Mouse (Mus musculus): Measurements from ENCODE around the gene Edem1. TPM values are rescaled to one million over a fixed set of nuclear protein-coding genes. Genes with fewer than 3 reads are reported as not detected.

Edem1 gene
- polyA plus RNA-seq (2014; fragmentation: Nextera tagmentation; extraction: Ambion mirVana): 25.0 and 30.6 TPM in 2 replicates

DNA sequence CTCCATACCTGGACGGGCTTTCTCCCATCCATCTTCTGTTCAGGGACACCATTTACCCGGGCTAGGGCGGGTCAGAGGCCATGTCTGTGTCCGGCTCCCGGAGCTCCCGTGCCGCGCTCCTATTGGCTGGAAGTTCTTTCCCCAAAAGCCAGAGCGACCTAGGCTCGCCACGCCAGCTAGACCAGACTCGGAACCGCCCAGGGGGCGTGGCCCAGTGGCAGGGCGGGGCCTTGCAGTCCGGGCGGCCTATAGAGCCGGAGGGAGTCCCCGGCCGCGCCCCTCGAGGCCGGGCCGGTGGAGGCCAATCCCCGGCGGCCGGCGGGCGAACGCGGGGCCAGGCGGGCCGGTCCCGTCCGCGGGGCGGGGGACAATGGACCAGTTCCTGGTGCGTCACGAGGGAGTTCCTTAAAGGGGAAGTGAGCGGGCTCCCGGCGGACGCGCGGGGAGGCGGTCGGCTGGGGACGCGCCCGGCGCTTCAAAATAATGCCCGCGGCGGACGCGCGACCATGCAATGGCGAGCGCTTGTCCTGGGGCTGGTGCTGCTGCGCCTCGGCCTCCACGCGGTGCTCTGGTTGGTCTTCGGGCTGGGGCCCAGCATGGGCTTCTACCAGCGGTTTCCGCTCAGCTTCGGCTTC, at the start of gene Edem1:
Edem1 (plus strand) TSS at position 408 of the 635 bp plus-strand sequence.
- peak; percentile 98 for DNase-seq (ENCODE audit: low spot score)
- WGBS: under 1% methylated on average over 63 of the region's 67 CpGs
- H3K36me3 ChIP-seq (ENCODE audit: control insufficient read depth, insufficient read depth, low read length): no peaks in the 10 kb centered on the region; the same call in 1 of the 2 replicates

DNA sequence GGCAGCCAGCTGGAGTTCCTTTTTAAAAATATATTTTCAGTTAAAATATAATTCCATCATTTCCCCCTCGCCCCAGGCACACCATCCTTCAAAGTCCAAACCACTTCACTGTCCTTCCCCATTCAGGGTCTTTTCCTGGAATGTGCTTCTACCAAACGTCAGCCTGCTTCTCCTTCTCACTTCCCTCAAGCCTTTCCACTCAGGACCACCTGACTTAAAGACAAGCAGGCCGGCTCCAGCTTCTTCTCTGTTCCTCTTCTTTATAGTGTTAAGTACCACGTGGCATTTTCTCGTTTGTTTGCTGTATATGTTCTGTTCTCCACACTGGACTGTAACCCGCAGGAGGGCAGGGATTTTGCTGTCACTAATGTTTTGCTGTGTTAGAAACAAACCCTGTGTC, 46.6 kb upstream of the Edem1 start:
- no peak for DNase-seq (ENCODE audit: low spot score)
- 53% methylated on average over 6 of the region's 6 CpGs for WGBS
- ATAC-seq (replicated peaks; ENCODE audit: low FRiP score): no peak
- H3K4me2 ChIP-seq: no peak overlapping the region
- peaks cover 20% of the 10 kb centered on the region for H3K4me1 ChIP-seq (replicated peaks; ENCODE audit: control insufficient read depth, insufficient read depth, low read length)
- H3K4me3 ChIP-seq (ENCODE audit: low read depth, low read length): no peak overlapping the region
- H3K36me3 ChIP-seq (ENCODE audit: control insufficient read depth, insufficient read depth, low read length): peaks cover 2% of the 10 kb centered on the region; the same call in 1 of the 2 replicates
- H3K9me3 ChIP-seq (ENCODE audit: control insufficient read depth, low read length): no peaks in the 10 kb centered on the region
- no peaks in the 10 kb centered on the region for H3K27me3 ChIP-seq (replicated peaks; ENCODE audit: control insufficient read depth, insufficient read depth, low read length)
- H3K27ac ChIP-seq (ENCODE audit: low read depth, low read length): no peak overlapping the region
- H3K9ac ChIP-seq (ENCODE audit: low read depth, low read length): no peak overlapping the region

More for the DNA sequence above, at the start of gene Edem1:
- Histone ChIP-seq H3K9me3 (ENCODE audit: control insufficient read depth, low read length) (no peaks in the 10 kb centered on the region), H3K4me1 (replicated peaks; ENCODE audit: control insufficient read depth, insufficient read depth, low read length) (peaks cover 22% of the 10 kb centered on the region), H3K27ac (ENCODE audit: low read depth, low read length) (peak within 1 kb of the TSS; percentile 66), H3K9ac (ENCODE audit: low read depth, low read length) (peak within 1 kb of the TSS; percentile 93), H3K4me2 (peak within 1 kb of the TSS; percentile 97), H3K4me3 (ENCODE audit: low read depth, low read length) (peak within 1 kb of the TSS; percentile 94), H3K27me3 (replicated peaks; ENCODE audit: control insufficient read depth, insufficient read depth, low read length) (no peaks in the 10 kb centered on the region)
- ATAC-seq (replicated peaks; ENCODE audit: low FRiP score): peak; percentile 98

DNA sequence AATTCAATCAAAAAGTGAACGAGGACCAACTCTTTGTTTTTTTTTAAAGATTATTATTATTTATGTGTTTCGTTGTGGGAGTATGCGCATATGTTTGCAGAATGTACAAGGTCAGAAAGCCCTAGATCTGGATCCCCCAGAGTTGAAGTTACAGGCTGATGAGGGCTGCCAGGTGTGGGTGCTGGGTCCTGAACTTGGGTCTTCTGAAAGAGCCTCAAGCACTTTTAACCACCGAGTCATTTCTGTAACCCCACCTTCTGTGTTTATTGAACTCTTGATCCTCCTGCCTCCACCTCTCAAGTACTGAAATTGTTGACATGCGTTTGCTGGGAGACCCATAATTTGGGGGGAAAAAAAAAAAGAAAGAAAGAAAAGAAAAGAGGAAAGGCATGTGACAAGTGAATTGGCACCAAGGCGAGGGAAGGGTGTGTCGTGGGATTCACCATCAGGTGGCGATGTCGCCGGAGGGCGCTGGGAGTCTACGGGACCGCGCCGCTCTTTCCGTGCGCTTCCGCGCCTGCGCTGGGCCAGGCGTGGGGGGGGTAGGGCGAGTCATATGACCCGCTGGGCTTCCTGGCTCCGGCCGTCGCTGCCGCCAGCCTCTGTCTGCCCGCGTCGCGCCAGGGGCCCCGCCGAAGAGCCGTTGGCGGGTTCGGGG, 45.8 kb upstream of the Edem1 start, which contains the start of gene Arl8b:
Arl8b (plus strand) TSS at position 574 of the 658 bp plus-strand sequence.
- ATAC-seq (replicated peaks; ENCODE audit: low FRiP score) (peak; percentile 91), DNase-seq (ENCODE audit: low spot score) (peak; percentile 89)
- Histone ChIP-seq H3K4me1 (replicated peaks; ENCODE audit: control insufficient read depth, insufficient read depth, low read length) (peaks cover 18% of the 10 kb centered on the region), H3K27ac (ENCODE audit: low read depth, low read length) (peak within 1 kb of the TSS; percentile 63), H3K27me3 (replicated peaks; ENCODE audit: control insufficient read depth, insufficient read depth, low read length) (no peaks in the 10 kb centered on the region), H3K4me2 (peak within 1 kb of the TSS; percentile 86), H3K9ac (ENCODE audit: low read depth, low read length) (peak within 1 kb of the TSS; percentile 97), H3K4me3 (ENCODE audit: low read depth, low read length) (peak within 1 kb of the TSS; percentile 99), H3K36me3 (ENCODE audit: control insufficient read depth, insufficient read depth, low read length) (peaks cover 2% of the 10 kb centered on the region; the same call in 1 of the 2 replicates), H3K9me3 (ENCODE audit: control insufficient read depth, low read length) (no peaks in the 10 kb centered on the region)
- WGBS: 11% methylated on average over 32 of the region's 36 CpGs

DNA sequence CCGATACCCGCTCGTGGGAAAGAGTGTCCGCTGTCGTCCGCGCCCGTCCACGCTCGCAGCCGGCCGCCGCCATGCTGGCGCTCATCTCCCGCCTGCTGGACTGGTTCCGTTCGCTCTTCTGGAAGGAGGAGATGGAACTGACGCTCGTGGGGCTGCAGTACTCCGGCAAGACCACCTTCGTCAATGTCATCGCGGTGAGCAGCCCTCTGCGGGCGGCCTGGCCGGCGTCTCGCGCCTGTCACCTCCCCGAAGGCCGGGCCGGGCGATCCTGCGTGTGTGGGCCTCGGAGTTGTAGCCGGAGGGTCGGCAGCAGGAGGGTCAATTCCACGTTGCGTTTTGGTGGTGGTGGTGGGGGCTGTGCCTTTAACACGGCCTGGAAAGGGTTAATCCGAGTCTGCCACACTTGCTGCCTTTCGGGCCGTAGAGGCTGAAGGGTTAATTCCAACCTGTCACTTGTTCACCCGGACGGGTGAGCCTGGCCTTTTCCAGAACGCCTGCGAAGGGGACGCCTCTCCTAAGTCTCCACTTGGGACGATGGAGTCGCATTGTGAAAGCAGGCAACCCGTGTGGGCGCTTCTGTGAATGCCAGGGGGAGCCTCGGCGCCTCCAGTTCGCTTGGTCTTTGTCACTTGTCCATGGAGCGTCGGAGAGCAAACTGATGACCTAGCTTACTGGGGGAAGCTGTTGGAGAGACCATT, 45.1 kb upstream of the Edem1 start:
- ATAC-seq (replicated peaks; ENCODE audit: low FRiP score) (peak; percentile 51), DNase-seq (ENCODE audit: low spot score) (peak; percentile 61)
- peak overlapping the region; percentile 97 for H3K9ac ChIP-seq (ENCODE audit: low read depth, low read length)
- H3K27ac ChIP-seq (ENCODE audit: low read depth, low read length): peak overlapping the region; percentile 63
- H3K4me3 ChIP-seq (ENCODE audit: low read depth, low read length): peak overlapping the region; percentile 99
- H3K4me1 ChIP-seq (replicated peaks; ENCODE audit: control insufficient read depth, insufficient read depth, low read length): peaks cover 17% of the 10 kb centered on the region
- no peaks in the 10 kb centered on the region for H3K27me3 ChIP-seq (replicated peaks; ENCODE audit: control insufficient read depth, insufficient read depth, low read length)
- H3K4me2 ChIP-seq: peak overlapping the region; percentile 86
- WGBS: under 1% methylated on average over 57 of the region's 57 CpGs
- H3K36me3 ChIP-seq (ENCODE audit: control insufficient read depth, insufficient read depth, low read length): peaks cover 2% of the 10 kb centered on the region; the same call in 1 of the 2 replicates
- H3K9me3 ChIP-seq (ENCODE audit: control insufficient read depth, low read length): no peaks in the 10 kb centered on the region

DNA sequence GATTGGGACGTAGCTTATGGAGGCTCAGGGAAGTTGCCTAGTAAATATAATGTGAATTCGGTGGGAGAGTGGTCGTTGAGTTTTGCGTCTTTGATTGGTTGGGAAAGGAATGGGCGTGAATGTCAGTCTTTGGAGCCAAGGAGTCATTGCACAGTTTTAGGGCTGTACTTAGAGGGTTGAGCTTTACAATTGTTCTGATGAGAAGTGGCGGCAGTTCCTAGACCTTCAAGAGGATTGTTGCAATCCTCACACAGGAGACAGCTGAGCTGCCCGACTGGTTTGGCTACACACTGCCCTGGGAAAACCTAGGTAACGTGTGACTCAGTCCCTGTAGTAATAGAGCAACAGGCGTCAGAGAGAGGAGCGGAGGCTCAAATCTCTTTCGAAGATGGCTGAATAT, 44.4 kb upstream of the Edem1 start:
- Histone ChIP-seq H3K9me3 (ENCODE audit: control insufficient read depth, low read length) (no peaks in the 10 kb centered on the region), H3K36me3 (ENCODE audit: control insufficient read depth, insufficient read depth, low read length) (peaks cover 2% of the 10 kb centered on the region; the same call in 1 of the 2 replicates), H3K4me3 (ENCODE audit: low read depth, low read length) (peak overlapping the region; percentile 99), H3K27ac (ENCODE audit: low read depth, low read length) (no peak overlapping the region), H3K9ac (ENCODE audit: low read depth, low read length) (peak overlapping the region; percentile 97), H3K4me1 (replicated peaks; ENCODE audit: control insufficient read depth, insufficient read depth, low read length) (peaks cover 17% of the 10 kb centered on the region), H3K27me3 (replicated peaks; ENCODE audit: control insufficient read depth, insufficient read depth, low read length) (no peaks in the 10 kb centered on the region), H3K4me2 (peak overlapping the region; percentile 86)
- ATAC-seq (replicated peaks; ENCODE audit: low FRiP score): no peak
- no peak for DNase-seq (ENCODE audit: low spot score)
- 21% methylated on average over 11 of the region's 11 CpGs for WGBS

DNA sequence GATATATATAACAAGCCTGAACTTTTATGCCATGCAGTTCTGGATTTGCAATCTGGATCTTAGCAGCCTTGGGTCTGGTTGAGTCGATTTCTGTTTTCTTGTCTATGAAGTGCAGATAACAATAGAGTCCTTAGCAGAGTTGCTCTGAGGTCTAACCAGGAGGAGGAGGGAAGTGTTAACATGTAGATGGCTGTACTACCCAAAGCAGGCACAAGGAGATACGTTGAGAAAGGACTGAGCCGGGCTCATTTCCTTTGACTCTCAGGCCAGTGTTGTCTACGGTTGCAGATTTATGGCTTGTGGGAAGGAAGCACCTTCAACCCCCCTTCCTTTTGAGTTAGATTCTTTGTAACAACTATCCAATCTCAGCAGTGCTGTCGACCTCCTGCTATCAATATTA, 43.6 kb upstream of the Edem1 start:
- Histone ChIP-seq H3K27me3 (replicated peaks; ENCODE audit: control insufficient read depth, insufficient read depth, low read length) (no peaks in the 10 kb centered on the region), H3K9me3 (ENCODE audit: control insufficient read depth, low read length) (no peaks in the 10 kb centered on the region), H3K27ac (ENCODE audit: low read depth, low read length) (no peak overlapping the region), H3K36me3 (ENCODE audit: control insufficient read depth, insufficient read depth, low read length) (peaks cover 2% of the 10 kb centered on the region; the same call in 1 of the 2 replicates), H3K4me3 (ENCODE audit: low read depth, low read length) (peak overlapping the region; percentile 99), H3K4me1 (replicated peaks; ENCODE audit: control insufficient read depth, insufficient read depth, low read length) (peaks cover 17% of the 10 kb centered on the region), H3K9ac (ENCODE audit: low read depth, low read length) (peak overlapping the region; percentile 34; the same call in 1 of the 2 replicates), H3K4me2 (peak overlapping the region; percentile 86)
- DNase-seq (ENCODE audit: low spot score) (no peak), ATAC-seq (replicated peaks; ENCODE audit: low FRiP score) (peak; percentile 43)
- 28% methylated on average over 5 of the region's 5 CpGs for WGBS

DNA sequence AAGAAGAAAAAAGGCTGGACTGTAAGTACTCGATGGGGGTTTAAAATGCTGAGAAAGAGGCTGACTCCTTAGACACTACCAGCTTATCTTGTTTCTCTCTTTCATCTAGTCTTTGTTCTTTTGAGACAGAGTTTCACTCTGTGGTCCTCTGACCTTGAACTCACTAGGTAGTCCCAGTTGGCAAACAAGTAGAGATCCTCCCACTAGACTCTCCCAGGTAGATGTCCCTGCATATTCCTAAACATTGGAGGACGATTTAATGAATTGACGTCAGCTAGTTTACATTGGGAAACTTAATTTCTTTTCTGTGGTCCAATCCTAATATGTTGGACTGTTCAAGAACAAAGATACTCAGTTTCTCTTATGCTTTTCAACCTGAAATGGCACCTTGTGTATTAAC, 42.9 kb upstream of the Edem1 start:
- Histone ChIP-seq H3K9ac (ENCODE audit: low read depth, low read length) (no peak overlapping the region), H3K27me3 (replicated peaks; ENCODE audit: control insufficient read depth, insufficient read depth, low read length) (no peaks in the 10 kb centered on the region), H3K36me3 (ENCODE audit: control insufficient read depth, insufficient read depth, low read length) (peaks cover 2% of the 10 kb centered on the region; the same call in 1 of the 2 replicates), H3K4me1 (replicated peaks; ENCODE audit: control insufficient read depth, insufficient read depth, low read length) (peaks cover 17% of the 10 kb centered on the region), H3K27ac (ENCODE audit: low read depth, low read length) (no peak overlapping the region), H3K4me2 (peak overlapping the region; percentile 86), H3K4me3 (ENCODE audit: low read depth, low read length) (no peak overlapping the region), H3K9me3 (ENCODE audit: control insufficient read depth, low read length) (no peaks in the 10 kb centered on the region)
- DNase-seq (ENCODE audit: low spot score) (no peak), ATAC-seq (replicated peaks; ENCODE audit: low FRiP score) (no peak)
- WGBS: 76% methylated on average over 3 of the region's 3 CpGs

DNA sequence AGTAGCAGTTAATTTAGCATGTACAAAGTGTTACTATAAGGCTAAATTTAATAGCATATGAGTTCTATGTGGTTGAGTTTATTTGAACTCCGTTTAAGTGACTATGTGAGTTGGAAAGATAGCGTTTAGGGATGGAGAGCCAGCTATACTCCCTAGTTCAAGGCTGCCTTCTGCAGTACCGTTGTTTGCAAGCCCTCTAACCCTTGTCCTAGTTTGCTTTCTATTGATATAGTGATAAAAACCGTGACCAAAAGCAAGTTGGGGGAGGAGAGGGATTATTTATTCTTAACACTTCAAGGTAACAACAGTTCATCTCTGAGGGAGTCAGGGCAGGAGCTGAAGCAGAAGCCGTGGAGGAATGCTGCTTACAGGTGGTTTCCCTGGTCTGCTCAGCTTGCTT, 36.9 kb upstream of the Edem1 start:
- no peaks in the 10 kb centered on the region for H3K9me3 ChIP-seq (ENCODE audit: control insufficient read depth, low read length)
- no peak overlapping the region for H3K4me3 ChIP-seq (ENCODE audit: low read depth, low read length)
- no peak overlapping the region for H3K27ac ChIP-seq (ENCODE audit: low read depth, low read length)
- H3K27me3 ChIP-seq (replicated peaks; ENCODE audit: control insufficient read depth, insufficient read depth, low read length): no peaks in the 10 kb centered on the region
- H3K4me1 ChIP-seq (replicated peaks; ENCODE audit: control insufficient read depth, insufficient read depth, low read length): peaks cover 3% of the 10 kb centered on the region; the same call in 1 of the 2 replicates
- no peak overlapping the region for H3K4me2 ChIP-seq
- H3K9ac ChIP-seq (ENCODE audit: low read depth, low read length): no peak overlapping the region
- DNase-seq (ENCODE audit: low spot score) (no peak), ATAC-seq (replicated peaks; ENCODE audit: low FRiP score) (no peak)
- 64% methylated on average over 5 of the region's 5 CpGs for WGBS
- no peaks in the 10 kb centered on the region for H3K36me3 ChIP-seq (ENCODE audit: control insufficient read depth, insufficient read depth, low read length)
